Mouse (Mus musculus) ES-E14 (cell line): ENCODE measurements at regions not wholly inside any gene's neighbourhood (a gene's known extent, or its start where the extent isn't known, plus 50 kb on each side); places are given as distances from the start of the nearest gene placed in this dataset.

Source experiments
- HCFC1 ChIP-seq: IDR thresholded peaks from 2 replicates; pipeline ENCODE4 v1.6.1; 2012; ENCODE audit warnings: low read length, inconsistent platforms, borderline replicate concordance; ENCODE audit not compliant: insufficient read depth
- MAFK ChIP-seq: IDR thresholded peaks from 2 replicates; pipeline ENCODE4 v1.6.1; 2014; ENCODE audit warnings: mild to moderate bottlenecking, low read depth, low read length, inconsistent platforms; ENCODE audit not compliant: insufficient read depth
- ZC3H11A ChIP-seq: IDR thresholded peaks from 2 replicates; pipeline ENCODE4 v1.6.1; 2012; ENCODE audit warnings: low read depth, mild to moderate bottlenecking, inconsistent platforms, low read length, borderline replicate concordance
- ZNF384 ChIP-seq: IDR thresholded peaks from 2 replicates; pipeline ENCODE4 v1.6.1; 2012; ENCODE audit warnings: low read depth, low read length, inconsistent platforms

GRCm38 (mm10) chr11:6990711-6991110 lies 72.6 kb upstream of the Adcy1 start:
- TF ChIP-seq HCFC1 (no peak), ZNF384 (no peak), ZC3H11A (no peak), MAFK (no peak)
